Mouse (Mus musculus): Measurements from ENCODE around the gene Sec23ip.

The Sec23ip gene

DNA sequence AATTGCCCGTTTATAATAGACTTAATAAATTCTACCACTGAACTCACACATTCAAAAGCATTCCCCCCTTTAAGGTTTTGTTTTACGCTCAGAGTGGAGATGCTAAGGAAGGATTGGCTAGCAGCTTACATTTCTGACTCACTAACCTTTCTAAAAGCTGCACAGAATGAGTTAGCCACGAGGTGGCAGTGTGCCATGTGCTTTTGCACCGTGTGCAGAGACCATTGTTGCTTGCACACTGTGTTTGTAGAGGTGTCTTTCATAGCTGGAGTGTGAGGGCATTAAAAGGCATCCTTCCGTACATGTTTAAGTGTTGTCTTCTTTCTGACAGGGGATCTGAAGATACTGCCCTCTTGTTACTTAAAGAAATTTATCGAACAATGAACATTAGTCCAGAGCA lies 34.6 kb downstream of the Sec23ip start:
- in situ Hi-C loops (cut with MboI, MseI) = no loop called here

DNA sequence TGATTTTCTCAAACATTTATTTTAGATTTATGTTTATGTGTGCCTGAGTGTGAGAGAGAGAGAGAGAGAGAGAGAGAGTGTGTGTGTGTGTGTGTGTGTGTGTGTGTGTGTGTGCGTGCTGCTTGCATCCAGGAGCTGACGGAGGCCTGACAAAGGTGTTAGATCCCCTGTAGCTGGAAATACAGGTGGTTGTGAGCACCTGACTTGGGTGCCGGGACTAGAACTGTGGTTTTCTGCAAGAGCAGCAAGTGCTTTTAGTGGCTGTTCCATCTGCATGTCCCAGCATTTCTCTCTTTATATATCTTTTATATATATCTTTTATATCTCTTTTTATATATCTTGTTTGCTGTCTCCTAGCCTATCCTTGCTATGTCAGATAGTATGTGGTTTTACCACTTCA lies 37.1 kb downstream of the Sec23ip start:
- in situ Hi-C loops (cut with MboI, MseI) = no loop called here

DNA sequence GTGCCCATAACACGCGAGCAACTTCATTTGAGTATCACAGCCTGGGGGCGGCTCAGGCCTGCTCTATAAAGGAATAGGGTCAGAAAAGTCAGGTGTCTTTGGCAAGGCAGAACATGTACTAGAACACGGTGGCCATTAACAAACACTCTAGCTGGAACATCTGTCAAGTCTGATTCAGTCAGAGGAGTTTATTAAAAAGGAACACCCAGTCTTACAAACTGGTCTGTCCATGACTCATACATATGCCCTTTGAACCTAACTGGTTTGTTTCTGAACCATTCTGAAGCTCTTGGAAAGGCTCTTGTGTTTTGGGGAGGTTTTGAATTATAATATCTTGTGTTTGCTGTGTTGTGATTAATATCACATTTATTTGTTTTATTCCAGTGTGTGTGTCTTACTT lies 45.3 kb downstream of the Sec23ip start:
- in situ Hi-C loops (cut with MboI, MseI) = no loop called here

DNA sequence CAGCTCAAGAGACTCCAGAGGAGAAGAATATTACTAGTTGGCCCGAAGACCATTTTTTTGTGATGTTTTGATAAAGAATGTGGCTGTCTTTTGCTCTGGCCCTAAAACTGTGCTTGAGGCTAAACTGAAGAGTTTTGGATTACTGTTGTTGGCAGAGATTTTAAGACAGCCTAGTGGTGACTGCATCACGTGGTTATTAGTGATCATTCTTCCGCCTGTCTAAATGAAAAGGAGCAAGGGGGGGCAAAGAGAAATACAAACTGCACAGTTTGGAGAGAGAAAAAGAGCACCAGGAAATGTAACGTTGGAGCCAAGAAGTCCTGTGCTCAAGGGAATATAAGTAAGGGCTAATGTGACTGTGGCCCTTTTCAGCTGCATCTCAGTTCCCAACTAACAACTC lies 48.7 kb downstream of the Sec23ip start:
- in situ Hi-C loops (cut with MboI, MseI) = no loop called here

DNA sequence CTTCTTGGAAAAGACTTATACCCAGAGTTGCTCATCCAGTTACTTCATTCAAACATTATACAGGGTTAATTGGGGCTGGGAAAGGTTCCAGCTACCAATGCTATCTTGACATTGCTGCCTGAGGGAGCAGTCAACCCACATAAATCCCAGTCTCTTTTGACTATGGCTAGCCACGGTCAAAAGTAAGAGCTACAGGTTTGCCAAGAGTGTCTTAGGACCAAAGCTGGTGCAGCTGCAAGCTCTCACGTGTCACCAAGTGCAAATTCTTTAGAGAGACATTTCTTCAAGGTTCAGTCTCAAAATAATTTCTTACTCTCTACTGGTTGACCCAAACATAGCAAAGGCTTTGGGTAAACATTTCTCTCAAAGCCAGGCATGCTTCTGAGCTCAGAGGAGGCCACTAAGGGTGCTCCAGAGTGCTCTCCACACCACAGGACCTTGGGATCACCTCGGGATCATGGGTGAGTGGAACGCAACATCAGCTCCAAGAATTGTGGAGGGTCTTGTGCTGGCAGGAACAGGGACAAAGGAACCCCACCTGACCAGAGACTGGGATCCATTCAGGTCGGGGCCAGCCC lies 80.3 kb downstream of the Sec23ip start:
- in situ Hi-C loops (cut with MboI, MseI) = no loop called here

DNA sequence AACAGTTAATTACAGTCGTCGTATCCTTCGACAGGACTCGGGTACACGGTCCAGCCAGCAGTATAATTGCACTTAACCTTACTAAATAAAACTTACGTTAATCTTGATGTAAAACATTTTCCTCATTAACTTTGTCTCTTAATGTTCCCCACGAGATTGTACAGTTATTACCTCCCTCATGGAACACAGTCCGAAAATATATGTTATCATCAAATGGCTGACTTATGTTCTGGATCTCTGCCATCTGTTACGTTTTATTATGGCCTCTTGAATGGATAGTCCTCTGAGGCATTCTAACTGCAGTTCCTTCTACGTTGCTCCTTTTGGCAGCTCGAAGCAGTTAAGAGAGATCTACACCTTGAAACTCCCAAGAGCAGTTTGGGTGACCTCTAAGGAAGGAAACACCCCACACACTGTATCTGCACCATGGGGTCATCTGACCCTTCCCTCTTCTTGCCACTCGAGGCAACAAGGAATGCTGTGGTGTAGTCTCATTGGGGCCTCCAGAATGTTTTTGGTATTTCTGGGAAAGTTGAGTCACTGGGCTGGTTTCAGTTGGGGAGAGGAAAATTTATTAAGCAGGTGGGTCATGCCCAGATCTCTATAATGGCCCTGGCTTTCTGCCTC lies 87.8 kb downstream of the Sec23ip start:
- in situ Hi-C loops (cut with MboI, MseI) = no loop called here

DNA sequence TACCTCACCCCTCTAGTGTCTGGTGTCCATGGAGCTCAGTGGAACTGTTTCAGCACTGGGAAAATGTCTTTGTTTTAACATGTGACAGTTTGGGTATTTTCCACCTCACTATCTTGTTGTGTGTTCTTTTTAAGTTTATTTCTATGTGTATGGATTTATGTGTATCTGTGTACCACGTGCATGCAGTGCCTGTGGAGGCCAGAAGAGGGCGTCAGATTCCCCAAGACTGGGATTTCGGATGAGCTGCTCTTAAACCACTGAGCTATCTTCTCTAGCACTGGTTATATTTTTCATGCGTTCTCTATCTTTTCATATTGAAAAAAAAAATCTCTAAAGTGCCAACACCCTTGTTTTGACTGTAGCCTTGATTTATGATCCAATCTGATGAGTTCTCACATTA lies 88.5 kb downstream of the Sec23ip start:
- in situ Hi-C loops (cut with MboI, MseI) = no loop called here

Data from T-helper 1 cell (primary cell).